ENCODE assay signal across 29 mouse cellular contexts in the genomic region with DNA sequence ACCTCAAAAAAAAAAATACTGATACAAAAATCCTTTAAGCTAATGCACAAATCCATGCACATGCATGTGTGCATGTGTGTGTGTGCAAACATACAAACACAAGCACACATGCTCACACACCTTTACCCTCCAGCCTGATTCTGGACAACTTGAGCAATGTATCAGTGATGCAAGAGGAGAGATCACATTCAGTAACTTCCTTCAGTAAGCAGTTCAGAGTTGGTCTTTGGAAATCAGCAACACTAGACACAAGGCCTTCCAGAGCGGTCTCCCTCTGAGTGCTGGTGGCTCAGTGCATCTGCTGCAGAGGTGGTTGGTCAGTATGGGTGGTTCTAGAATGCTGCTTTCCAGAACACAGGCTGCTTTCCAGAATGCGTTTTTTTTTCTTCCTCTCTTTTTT. TPM values are rescaled to one million over a fixed set of nuclear protein-coding genes. Genes with fewer than 3 reads are reported as not detected.
DNase-seq lines count a peak whose midpoint lies in the region; ATAC-seq lines count a peak whose summit lies in the region.
"Had no signal": no experiment of that assay in that cellular context is flagged by ENCODE, and none has a peak within 500 bp of the region (broad histone marks: within the 10 kb centered on the region; RNA-seq: fewer than 3 reads in every experiment).

No protein-coding gene starts in this region.

- no peak overlapping the region for H3K4me2 ChIP-seq in liver, embryonic 16.5 days (ENCODE audit: low read depth, low read length)
- no peak overlapping the region for H3K4me2 ChIP-seq in liver, embryonic 11.5 days
- no peak overlapping the region for H3K4me2 ChIP-seq in forebrain, embryonic 15.5 days (replicated peaks)
- H3K4me2 ChIP-seq: embryonic facial prominence, embryonic 13.5 days; forebrain, embryonic 12.5 days; heart, embryonic 12.5 days; heart, embryonic 15.5 days; hindbrain, embryonic 14.5 days had no signal

- no peaks in the 10 kb centered on the region for H3K9me3 ChIP-seq in liver, embryonic 16.5 days (replicated peaks; ENCODE audit: control insufficient read depth, low read length)
- H3K9me3 ChIP-seq in liver, embryonic 11.5 days (ENCODE audit: control insufficient read depth, low read length): no peaks in the 10 kb centered on the region
- no peaks in the 10 kb centered on the region for H3K9me3 ChIP-seq in forebrain, embryonic 15.5 days
- H3K9me3 ChIP-seq: embryonic facial prominence, embryonic 10.5 days; embryonic facial prominence, embryonic 13.5 days; forebrain, embryonic 12.5 days; heart, embryonic 12.5 days; heart, embryonic 15.5 days; hindbrain, embryonic 10.5 days had no signal

- H3K36me3 ChIP-seq in liver, embryonic 16.5 days (ENCODE audit: control insufficient read depth, insufficient read depth): no peaks in the 10 kb centered on the region
- no peaks in the 10 kb centered on the region for H3K36me3 ChIP-seq in liver, embryonic 11.5 days (ENCODE audit: control insufficient read depth, insufficient read depth, low read length)
- no peaks in the 10 kb centered on the region for H3K36me3 ChIP-seq in forebrain, embryonic 15.5 days
- H3K36me3 ChIP-seq: embryonic facial prominence, embryonic 13.5 days; forebrain, embryonic 12.5 days; heart, embryonic 12.5 days; heart, embryonic 15.5 days; hindbrain, embryonic 10.5 days had no signal

- H3K27me3 ChIP-seq in liver, embryonic 16.5 days (ENCODE audit: control insufficient read depth, insufficient read depth, low read depth, low read length): no peaks in the 10 kb centered on the region
- H3K27me3 ChIP-seq in liver, embryonic 11.5 days (replicated peaks; ENCODE audit: control insufficient read depth, insufficient read depth, low read length): no peaks in the 10 kb centered on the region
- no peaks in the 10 kb centered on the region for H3K27me3 ChIP-seq in forebrain, embryonic 15.5 days
- H3K27me3 ChIP-seq: embryonic facial prominence, embryonic 13.5 days; forebrain, embryonic 12.5 days; heart, embryonic 12.5 days; heart, embryonic 15.5 days had no signal

- H3K27ac ChIP-seq in liver, embryonic 16.5 days (ENCODE audit: low read length): no peak overlapping the region; the same call in 1 of the 2 replicates
- no peak overlapping the region for H3K27ac ChIP-seq in liver, embryonic 11.5 days (ENCODE audit: low read depth, low read length)
- H3K27ac ChIP-seq in forebrain, embryonic 15.5 days (replicated peaks): no peak overlapping the region
- H3K27ac ChIP-seq: embryonic facial prominence, embryonic 10.5 days; embryonic facial prominence, embryonic 13.5 days; forebrain, embryonic 12.5 days; heart, embryonic 15.5 days; hindbrain, embryonic 10.5 days; hindbrain, embryonic 14.5 days; hindbrain, postnatal 0 days had no signal

- no peak overlapping the region for H3K4me3 ChIP-seq in liver, embryonic 16.5 days (ENCODE audit: low read depth, low read length)
- no peak overlapping the region for H3K4me3 ChIP-seq in liver, embryonic 11.5 days (ENCODE audit: low read depth, low read length)
- no peak overlapping the region for H3K4me3 ChIP-seq in forebrain, embryonic 15.5 days
- H3K4me3 ChIP-seq: embryonic facial prominence, embryonic 10.5 days; embryonic facial prominence, embryonic 13.5 days; erythroblast, embryonic 14.5 days; forebrain, embryonic 12.5 days; heart, embryonic 12.5 days; heart, embryonic 15.5 days; hindbrain, embryonic 10.5 days had no signal

- DNase-seq in liver, embryonic 11.5 days (ENCODE audit: low spot score): no peak
- peak; percentile 63 for DNase-seq in adipocyte (ENCODE audit: low spot score)
- no peak for DNase-seq in right cerebral cortex, postnatal 36 days (ENCODE audit: low spot score in 2 of 2)
- DNase-seq in testis, postnatal 10 days (ENCODE audit: low spot score): no peak
- DNase-seq: adrenal gland, postnatal 10 days; adrenal gland, postnatal 36 days; cerebellum, adult 18-20 months; cerebellum, adult 9-10 months; cerebellum, postnatal 14 days; embryo, embryonic 11 days; gastrocnemius, postnatal 14 days; heart, adult 18-20 months; heart, postnatal 10 days; heart, postnatal 36 days had no signal

- ATAC-seq in liver, embryonic 16.5 days (ENCODE audit: low read depth): peak; percentile 32; the same call in 1 of the 2 replicates
- ATAC-seq in liver, embryonic 11.5 days (replicated peaks; ENCODE audit: low FRiP score): no peak
- ATAC-seq in granulocyte monocyte progenitor cell, adult 5-6 weeks (replicated peaks; ENCODE audit: poor library complexity, severe bottlenecking): peak; percentile 94
- ATAC-seq in megakaryocyte progenitor cell, adult 5-6 weeks (replicated peaks; ENCODE audit: poor library complexity): peak; percentile 66
- ATAC-seq in forebrain, embryonic 15.5 days (replicated peaks): no peak
- ATAC-seq: activated CD4-positive, CD25-positive, alpha-beta regulatory T cell, adult 4 months; forebrain, embryonic 16.5 days; hindbrain, postnatal 0 days had no signal

- H3K9ac ChIP-seq in liver, embryonic 16.5 days (ENCODE audit: low read depth, low read length): no peak overlapping the region
- no peak overlapping the region for H3K9ac ChIP-seq in liver, embryonic 11.5 days (ENCODE audit: low read depth, low read length)
- H3K9ac ChIP-seq in forebrain, embryonic 15.5 days (replicated peaks): no peak overlapping the region
- H3K9ac ChIP-seq: embryonic facial prominence, embryonic 13.5 days; forebrain, embryonic 12.5 days; heart, embryonic 12.5 days; heart, embryonic 15.5 days; hindbrain, embryonic 14.5 days had no signal

- H3K4me1 ChIP-seq in liver, embryonic 16.5 days (ENCODE audit: control insufficient read depth, low read depth, low read length): peaks cover 34% of the 10 kb centered on the region
- peaks cover 28% of the 10 kb centered on the region for H3K4me1 ChIP-seq in liver, embryonic 11.5 days (replicated peaks; ENCODE audit: control insufficient read depth, insufficient read depth, low read length)
- H3K4me1 ChIP-seq in forebrain, embryonic 15.5 days: 0 out of 2 replicates have a peak, but pooled peaks cover 2% of the 10 kb centered on the region
- H3K4me1 ChIP-seq: forebrain, embryonic 12.5 days; hindbrain, embryonic 10.5 days had no signal

- 66% methylated on average over 2 of the region's 2 CpGs for WGBS in liver, embryonic 16.5 days (ENCODE audit: insufficient replicate concordance)
- 86% methylated on average over 2 of the region's 2 CpGs for WGBS in liver, embryonic 11.5 days
- 97% methylated on average over 2 of the region's 2 CpGs for WGBS in forebrain, embryonic 15.5 days

RNA-seq across cellular contexts. Expression of gene Insr, which starts 46.8 kb away (rescaled TPM):
- 23.6 and 26.7 TPM in 2 replicates for polyA plus RNA-seq in liver, embryonic 16.5 days (2015; fragmentation: Nextera tagmentation; extraction: Ambion mirVana)
- 26.5 and 34.5 TPM in 2 replicates for polyA plus RNA-seq in liver, embryonic 11.5 days (2014; fragmentation: Nextera tagmentation; extraction: Ambion mirVana)
- 24.1 and 27.3 TPM in 2 replicates for total RNA-seq in granulocyte monocyte progenitor cell, adult 5-6 weeks (2014; fragmentation: Nextera tagmentation)
- 12.2 and 12.3 TPM in 2 replicates for total RNA-seq in granulocyte monocyte progenitor cell, adult 5-6 weeks (2017)
- 15.9 and 21.0 TPM in 2 replicates for total RNA-seq in megakaryocyte progenitor cell, adult 5-6 weeks (2015)
- total RNA-seq in megakaryocyte progenitor cell, adult 5-6 weeks (2017): 9.7 and 10.3 TPM in 2 replicates
- 63.2 and 66.5 TPM in 2 replicates for polyA plus RNA-seq in forebrain, embryonic 15.5 days (2015; fragmentation: Nextera tagmentation; extraction: Ambion mirVana)

Comparison
In these comparisons a context has a peak if more than half of its experiments do, and no peak if none do; other contexts are left out.
1. ATAC-seq: peak in liver, embryonic 16.5 days (single experiment), granulocyte monocyte progenitor cell, adult 5-6 weeks (single experiment) and megakaryocyte progenitor cell, adult 5-6 weeks (single experiment); none in liver, embryonic 11.5 days (single experiment) and forebrain, embryonic 15.5 days (single experiment).